Mouse (Mus musculus) brain, embryonic 14.5 days (tissue): ENCODE data around the gene Fbxw10. TPM values are rescaled to one million over a fixed set of nuclear protein-coding genes. Genes with fewer than 3 reads are reported as not detected.

Source experiments
- DNase-seq: peaks from one replicate; pipeline ENCODE4 v3.0.0-alpha.2; 2011; ENCODE audit warnings: low read depth
- CTCF ChIP-seq: fragments of 200-500 bp; IDR thresholded peaks from 2 replicates; pipeline ENCODE4 v1.5.1; 2012; ENCODE audit warnings: inconsistent platforms, mild to moderate bottlenecking, moderate library complexity, borderline replicate concordance; ENCODE audit not compliant: insufficient read depth, insufficient read length; ENCODE audit errors: extremely low read depth
- POLR2A ChIP-seq: fragments of 200-500 bp; IDR thresholded peaks from 2 replicates; pipeline ENCODE4 v1.6.1; 2012; ENCODE audit warnings: mild to moderate bottlenecking, inconsistent platforms, borderline replicate concordance; ENCODE audit not compliant: poor library complexity, insufficient read depth, insufficient read length, severe bottlenecking; ENCODE audit errors: extremely low read depth
- polyA plus RNA-seq: library from polyadenylated mRNA; depleted of rRNA; stranded (reverse); fragments of >200 nt; gene quantifications from 2 replicates; pipeline ENCODE4 v1.2.3, GENCODE M21; 2012

Fbxw10 gene
- polyA plus RNA-seq, 1 experiment, result 0.45 TPM

DNA sequence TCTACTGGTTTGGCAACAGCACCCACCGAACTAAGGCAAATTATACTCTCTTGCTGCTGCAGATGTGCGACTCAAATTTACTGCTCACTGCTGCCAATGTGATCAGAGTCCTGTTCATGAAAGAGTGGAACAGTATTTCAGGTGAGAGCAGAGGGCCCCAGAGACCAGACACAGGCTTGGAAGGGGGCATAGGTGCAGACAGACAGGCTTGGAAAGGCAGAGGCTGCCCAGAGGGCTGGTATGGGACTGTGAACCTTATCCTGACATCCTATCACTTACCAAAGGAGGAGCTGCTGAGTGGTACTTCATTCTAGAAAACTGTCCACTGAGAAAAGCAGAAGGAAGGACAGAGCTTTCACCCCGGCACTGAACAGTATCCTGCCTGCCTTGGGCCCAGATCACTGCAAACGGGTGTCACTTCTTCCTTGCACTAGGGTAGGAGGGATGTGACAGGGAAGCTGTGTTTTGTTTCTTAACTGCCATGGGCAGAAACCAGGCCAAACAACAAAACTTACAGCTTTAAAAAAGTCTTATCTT lies 854 bp downstream of the Fbxw10 start:
- DNase-seq, result no peak
- TF ChIP-seq CTCF (no peak), POLR2A (no peak)

DNA sequence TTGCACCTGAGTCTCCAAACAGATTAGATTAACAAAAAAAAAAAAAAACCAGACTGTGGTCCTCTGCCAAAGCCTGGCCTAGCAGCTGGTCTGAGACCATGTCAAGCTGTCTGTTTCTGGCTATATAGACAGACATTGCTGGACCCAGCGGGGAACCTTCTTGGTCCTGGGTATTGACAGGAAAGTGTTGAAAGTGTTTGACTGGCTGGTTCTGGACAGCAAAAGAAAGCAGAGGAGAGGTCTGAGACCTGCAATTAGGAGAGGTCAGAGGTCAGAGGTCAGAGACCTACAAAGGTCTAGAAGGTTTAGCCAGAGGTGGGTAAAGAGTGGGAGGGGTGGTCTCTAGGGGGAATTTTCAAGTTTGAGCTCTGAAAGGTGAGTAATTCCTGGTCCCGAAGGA lies 1.4 kb downstream of the Fbxw10 start:
- TF ChIP-seq POLR2A (no peak), CTCF (no peak)
- no peak for DNase-seq

DNA sequence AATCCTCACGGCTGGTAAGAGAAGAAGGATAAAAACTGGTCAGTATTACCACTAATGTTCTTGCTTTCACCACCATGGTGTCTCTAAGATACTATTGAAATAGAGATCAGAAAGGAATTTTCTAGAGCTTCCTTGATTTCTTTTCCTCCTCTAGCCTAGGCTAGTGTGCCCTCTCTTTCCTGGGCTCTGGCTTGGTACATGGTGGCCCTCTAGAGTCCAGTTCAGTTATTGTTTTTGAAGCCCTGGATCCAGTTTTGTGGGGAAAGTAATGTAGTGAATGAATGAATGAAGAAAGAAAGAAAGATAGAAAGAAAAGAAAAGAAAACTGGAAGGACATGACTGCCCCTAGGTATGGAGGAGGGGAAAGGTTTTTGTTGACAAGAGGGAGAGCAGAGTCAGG lies 4.3 kb downstream of the Fbxw10 start:
- DNase-seq, result peak; percentile 13
- peak; percentile 36; the same call in 1 of the 2 replicates for TF ChIP-seq CTCF
- no peak for TF ChIP-seq POLR2A

DNA sequence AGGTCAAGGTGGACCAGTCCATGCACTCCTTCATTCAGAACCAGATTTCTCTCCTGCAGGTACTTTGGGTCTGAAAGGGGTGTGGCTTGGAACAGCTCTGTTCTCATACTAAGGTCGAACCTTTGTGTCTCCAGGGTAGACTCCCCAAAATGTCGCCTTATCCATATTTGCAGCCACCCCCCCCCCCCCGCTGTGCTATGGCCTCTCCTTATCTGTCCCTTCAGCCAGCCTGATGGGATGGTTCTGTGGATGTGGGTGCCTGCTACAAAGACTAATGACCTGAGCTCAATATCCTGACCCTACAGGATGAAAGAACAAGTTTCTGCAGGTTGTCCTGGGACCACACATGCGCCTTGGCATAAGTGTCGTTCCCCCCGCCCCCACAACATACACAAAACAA lies 6.5 kb downstream of the Fbxw10 start:
- DNase-seq, result no peak
- TF ChIP-seq POLR2A (no peak), CTCF (no peak)

DNA sequence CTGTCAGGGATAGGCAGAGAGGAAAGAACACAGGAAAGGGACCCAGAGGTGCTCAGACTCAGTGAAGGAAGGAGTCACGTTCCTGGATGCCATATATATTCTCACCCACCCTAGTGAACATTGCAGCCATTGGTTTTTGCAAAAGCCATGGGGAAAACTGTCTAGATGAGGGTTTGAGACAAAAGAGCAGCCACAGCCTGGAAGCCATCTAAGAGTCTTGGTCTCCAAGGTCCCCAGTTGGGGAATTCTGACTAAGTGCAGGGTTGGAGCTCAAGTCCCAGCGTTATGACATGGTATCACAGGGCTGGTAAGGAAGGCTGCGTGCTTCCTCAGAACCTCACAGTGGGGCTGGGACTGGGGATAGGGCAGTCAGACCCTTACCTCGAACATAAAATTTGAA lies 18.7 kb downstream of the Fbxw10 start:
- TF ChIP-seq POLR2A, result no peak
- TF ChIP-seq CTCF, result no peak
- no peak for DNase-seq

DNA sequence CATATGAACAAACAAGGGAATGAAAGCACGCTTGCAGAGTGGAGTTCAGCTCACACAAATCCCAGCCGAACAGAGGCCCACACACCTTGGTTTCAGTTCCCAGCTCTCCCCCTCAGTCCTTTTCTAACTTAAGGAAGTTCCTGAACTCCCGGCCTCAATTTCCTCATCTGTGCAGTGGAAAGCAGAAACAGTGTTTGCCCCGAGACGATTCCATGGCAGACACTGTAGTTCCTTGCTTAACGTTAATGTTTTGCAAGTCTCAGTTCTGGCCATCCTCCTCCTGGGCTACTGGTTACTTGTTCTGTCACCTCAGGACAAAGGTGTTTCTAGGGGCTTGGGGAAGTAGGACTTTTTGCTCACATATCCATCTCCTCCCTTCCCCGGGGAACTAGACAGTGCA lies 19.8 kb downstream of the Fbxw10 start:
- TF ChIP-seq CTCF (no peak), POLR2A (no peak)
- DNase-seq, result no peak

DNA sequence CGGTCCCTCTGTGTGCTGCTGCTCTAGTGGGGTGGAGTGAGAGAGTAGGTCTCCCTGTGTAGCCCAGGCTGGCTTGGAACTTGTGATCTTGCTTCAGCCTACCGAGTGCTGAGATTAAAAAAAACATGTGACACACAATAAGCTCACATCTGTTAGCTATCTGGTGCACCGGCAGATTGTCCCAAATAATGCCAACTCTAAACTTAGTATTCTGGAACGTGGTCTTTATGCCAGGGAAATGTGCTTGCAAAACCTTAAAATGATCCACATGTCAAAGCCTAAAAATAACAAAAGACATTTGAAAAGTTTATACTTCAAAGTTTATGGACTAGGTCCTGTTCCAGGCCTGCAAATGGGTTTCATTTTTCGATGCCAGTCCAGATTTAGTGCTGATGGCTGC lies 22.3 kb downstream of the Fbxw10 start:
- TF ChIP-seq CTCF (no peak), POLR2A (no peak)
- DNase-seq, result no peak

DNA sequence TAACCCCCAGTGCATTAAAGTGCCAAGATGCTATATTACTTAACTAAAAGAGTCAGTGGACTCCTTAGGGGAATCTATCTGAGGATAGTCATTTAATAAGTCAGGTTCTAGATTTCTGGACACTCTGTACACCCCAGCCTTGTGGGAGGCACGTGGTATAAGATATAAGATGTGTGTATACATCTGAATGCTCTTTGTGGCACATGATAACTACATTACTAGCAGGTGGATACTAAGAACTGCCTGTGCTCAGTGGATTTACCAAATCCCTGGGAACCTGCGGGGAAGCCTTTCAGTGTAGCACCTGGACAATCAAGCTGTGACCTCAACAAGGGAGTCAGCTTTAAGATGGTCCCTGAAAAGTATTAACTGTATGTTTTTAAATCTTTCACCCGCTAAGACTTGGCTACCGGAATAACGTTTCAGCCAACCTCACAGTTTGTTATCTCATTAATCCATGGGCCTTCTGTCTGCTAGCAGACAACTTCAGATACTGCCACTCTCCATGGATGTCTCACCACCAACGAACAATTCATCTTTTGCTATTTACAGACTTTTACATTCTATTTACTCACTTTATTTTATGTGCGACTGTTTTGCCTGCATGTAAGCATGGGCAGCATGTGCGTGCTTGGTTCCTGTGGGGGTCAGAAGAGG lies 23.0 kb downstream of the Fbxw10 start:
- no peak for TF ChIP-seq POLR2A
- no peak for TF ChIP-seq CTCF
- no peak for DNase-seq

DNA sequence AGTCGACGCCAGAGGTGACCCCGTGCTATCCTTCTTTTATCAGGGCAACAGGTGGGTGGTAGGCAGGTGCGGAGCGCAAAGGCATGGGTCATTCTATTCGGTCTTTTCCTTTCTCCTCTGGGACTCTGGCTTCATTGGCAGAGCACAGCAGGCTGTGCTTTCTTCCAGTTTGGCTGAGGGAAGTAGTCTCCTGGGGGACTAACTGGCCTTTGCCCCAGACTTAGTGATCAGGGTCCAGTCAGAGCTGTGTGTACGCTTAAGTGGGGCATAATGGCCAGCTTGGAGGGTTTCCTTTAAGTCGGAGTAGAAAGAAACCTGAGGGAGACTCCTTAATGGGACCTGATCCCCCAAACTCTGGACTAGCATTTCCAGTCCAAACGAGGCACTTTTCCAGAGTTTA lies 26.6 kb downstream of the Fbxw10 start:
- no peak for DNase-seq
- TF ChIP-seq CTCF (no peak), POLR2A (no peak)

DNA sequence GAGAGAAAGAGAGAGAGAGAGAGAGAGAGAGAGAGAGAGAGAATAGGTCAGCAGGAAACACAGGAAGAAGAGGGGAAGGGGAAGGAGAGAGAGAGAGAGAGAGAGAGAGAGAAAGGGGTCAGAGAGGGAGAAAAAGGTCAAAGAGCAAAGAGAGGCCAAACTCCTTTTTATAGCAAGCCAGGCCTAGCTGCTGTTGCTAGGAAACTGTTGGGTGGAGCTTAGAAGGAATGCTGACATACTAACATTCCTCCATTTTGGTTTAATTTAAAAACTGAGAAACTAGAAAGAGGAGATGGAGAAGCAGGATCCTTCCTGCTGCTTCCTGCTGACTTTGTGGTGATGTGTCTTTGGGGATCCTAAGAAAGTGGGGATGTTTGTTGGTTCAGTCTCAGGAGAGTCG lies 28.8 kb downstream of the Fbxw10 start:
- TF ChIP-seq CTCF (no peak), POLR2A (no peak)
- DNase-seq, result no peak

DNA sequence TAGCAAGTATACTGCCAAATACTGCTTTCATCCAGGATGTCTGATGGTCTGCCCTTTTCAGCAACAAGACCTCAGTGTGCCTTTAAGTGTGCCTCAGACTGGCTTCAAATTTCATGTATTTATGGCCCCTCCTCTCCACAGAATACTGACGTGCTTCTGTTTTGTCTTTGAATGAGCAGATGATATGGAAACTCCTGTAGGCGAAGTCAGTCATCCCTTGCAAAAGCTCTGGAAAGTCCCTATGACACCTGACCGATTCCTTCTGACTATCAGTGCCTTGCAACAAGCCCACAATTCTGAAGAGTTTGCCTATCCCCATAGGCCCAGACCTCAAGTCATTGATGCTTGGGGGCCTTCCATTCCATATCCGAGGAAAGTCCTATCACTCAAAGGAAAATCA lies 29.6 kb downstream of the Fbxw10 start:
- DNase-seq, result no peak
- TF ChIP-seq CTCF (no peak), POLR2A (no peak)

DNA sequence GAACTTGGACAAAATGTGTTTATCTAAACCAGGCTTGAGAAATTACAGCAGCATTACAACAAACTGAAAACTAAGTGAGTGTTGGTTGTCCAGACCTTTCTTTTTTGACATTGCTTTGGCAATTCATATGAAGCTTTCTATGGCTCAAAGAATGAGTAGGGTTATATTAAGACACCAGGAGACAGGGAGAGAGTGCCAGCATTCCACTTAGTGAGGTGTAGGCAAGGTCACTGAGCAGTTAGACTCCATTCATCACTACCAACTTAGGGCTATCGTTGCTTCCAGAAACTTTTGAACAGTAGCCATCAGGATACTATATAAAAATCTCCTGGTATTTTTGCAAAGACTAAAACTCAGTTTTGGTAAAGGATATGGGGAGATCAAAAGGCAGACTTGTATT lies 30.5 kb downstream of the Fbxw10 start:
- DNase-seq, result no peak
- TF ChIP-seq POLR2A (no peak), CTCF (no peak)

DNA sequence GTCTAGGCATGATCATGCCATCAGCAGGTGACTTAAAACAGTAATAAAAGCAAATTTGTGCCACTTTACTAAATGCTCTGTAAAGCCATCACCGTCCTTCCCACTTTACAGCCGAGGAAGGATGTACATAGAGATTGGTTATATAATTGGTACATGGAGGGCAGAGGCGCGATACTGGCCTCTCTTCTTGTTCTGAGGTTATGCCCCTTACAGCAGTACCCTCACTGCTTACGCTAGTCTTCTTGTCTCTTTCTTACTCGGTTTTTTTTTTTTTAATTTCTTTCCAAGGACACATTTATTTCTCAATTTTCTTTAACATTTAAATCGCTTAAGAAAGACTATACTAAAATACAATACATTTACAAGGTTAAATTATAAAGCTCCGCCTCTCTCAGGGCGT lies 31.9 kb downstream of the Fbxw10 start:
- TF ChIP-seq POLR2A (no peak), CTCF (no peak)
- DNase-seq, result no peak
